Mouse (Mus musculus) ES-E14 (cell line): ENCODE measurements around the gene Gm38394. TPM values are rescaled to one million over a fixed set of nuclear protein-coding genes. Genes with fewer than 3 reads are reported as not detected.

Experiments used
- DNase-seq: peaks from one replicate; pipeline ENCODE4 v3.0.0-alpha.2; 2013; ENCODE audit warnings: low read depth, low spot score
- H3K27ac ChIP-seq: 2 replicates; pipeline ENCODE4 v1.5.1; 2012; ENCODE audit warnings: low read depth, mild to moderate bottlenecking, low read length, moderate library complexity, mixed read lengths; ENCODE audit not compliant: poor library complexity, insufficient read depth, severe bottlenecking
- H3K36me3 ChIP-seq: 2 replicates; pipeline ENCODE4 v1.6.1; 2012; ENCODE audit warnings: mild to moderate bottlenecking, low read length, moderate library complexity, mixed read lengths; ENCODE audit not compliant: control insufficient read depth, poor library complexity, insufficient read depth, severe bottlenecking
- H3K4me1 ChIP-seq, 2 experiments: fragments of 150-350 bp in 1 of 2; sonication (generic) in 1 of 2; 2 replicates each; pipeline ENCODE4 v1.6.1; 2012; ENCODE audit warnings: low read length in 2 of 2, mild to moderate bottlenecking in 1 of 2, mixed read lengths in 1 of 2; ENCODE audit not compliant: control insufficient read depth in 2 of 2, insufficient read depth in 2 of 2, poor library complexity in 1 of 2
- H3K4me3 ChIP-seq, 2 experiments: fragments of 150-350 bp in 1 of 2; sonication (generic) in 1 of 2; 2 replicates each; pipeline ENCODE4 v1.5.1; 2012; ENCODE audit warnings: low read length in 2 of 2, low read depth in 1 of 2, mild to moderate bottlenecking in 1 of 2, mixed read lengths in 1 of 2; ENCODE audit not compliant: insufficient read depth in 1 of 2, poor library complexity in 1 of 2, severe bottlenecking in 1 of 2
- H3K9ac ChIP-seq: 2 replicates; pipeline ENCODE4 v1.6.1; 2012; ENCODE audit warnings: low read depth, mild to moderate bottlenecking, low read length, mixed read lengths; ENCODE audit not compliant: poor library complexity, insufficient read depth, severe bottlenecking
- H3K9me3 ChIP-seq: fragments of 150-350 bp; sonication (generic); 2 replicates; pipeline ENCODE4 v1.6.1; 2012; ENCODE audit warnings: low read depth, mild to moderate bottlenecking, low read length; ENCODE audit not compliant: control insufficient read depth, insufficient read depth
- CHD2 ChIP-seq: IDR thresholded peaks from 2 replicates; pipeline ENCODE4 v1.6.1; 2014; ENCODE audit warnings: mild to moderate bottlenecking, low read depth, low read length, inconsistent platforms
- HCFC1 ChIP-seq: IDR thresholded peaks from 2 replicates; pipeline ENCODE4 v1.6.1; 2012; ENCODE audit warnings: low read length, inconsistent platforms, borderline replicate concordance; ENCODE audit not compliant: insufficient read depth
- MAFK ChIP-seq: IDR thresholded peaks from 2 replicates; pipeline ENCODE4 v1.6.1; 2014; ENCODE audit warnings: mild to moderate bottlenecking, low read depth, low read length, inconsistent platforms; ENCODE audit not compliant: insufficient read depth
- ZC3H11A ChIP-seq: IDR thresholded peaks from 2 replicates; pipeline ENCODE4 v1.6.1; 2012; ENCODE audit warnings: low read depth, mild to moderate bottlenecking, inconsistent platforms, low read length, borderline replicate concordance
- ZNF384 ChIP-seq: IDR thresholded peaks from 2 replicates; pipeline ENCODE4 v1.6.1; 2012; ENCODE audit warnings: low read depth, low read length, inconsistent platforms
- in situ Hi-C, 2 experiments: fragments of 600-800 bp; cut with MboI; formaldehyde crosslinking; loops; one replicate each; pipeline ENCODE4 v1.15.1; 2025; ENCODE audit warnings: low sequenced_read_pairs in 2 of 2, inconsistent platforms in 1 of 2; ENCODE audit not compliant: unreplicated experiment in 2 of 2
- total RNA-seq: library from RNA; depleted of rRNA; stranded (reverse); fragments of 300-350 nt; gene quantifications from 2 replicates; pipeline ENCODE4 v1.2.3, GENCODE M21; 2012

Gene Gm38394
- total RNA-seq, 1 experiment = 8.7 TPM

DNA sequence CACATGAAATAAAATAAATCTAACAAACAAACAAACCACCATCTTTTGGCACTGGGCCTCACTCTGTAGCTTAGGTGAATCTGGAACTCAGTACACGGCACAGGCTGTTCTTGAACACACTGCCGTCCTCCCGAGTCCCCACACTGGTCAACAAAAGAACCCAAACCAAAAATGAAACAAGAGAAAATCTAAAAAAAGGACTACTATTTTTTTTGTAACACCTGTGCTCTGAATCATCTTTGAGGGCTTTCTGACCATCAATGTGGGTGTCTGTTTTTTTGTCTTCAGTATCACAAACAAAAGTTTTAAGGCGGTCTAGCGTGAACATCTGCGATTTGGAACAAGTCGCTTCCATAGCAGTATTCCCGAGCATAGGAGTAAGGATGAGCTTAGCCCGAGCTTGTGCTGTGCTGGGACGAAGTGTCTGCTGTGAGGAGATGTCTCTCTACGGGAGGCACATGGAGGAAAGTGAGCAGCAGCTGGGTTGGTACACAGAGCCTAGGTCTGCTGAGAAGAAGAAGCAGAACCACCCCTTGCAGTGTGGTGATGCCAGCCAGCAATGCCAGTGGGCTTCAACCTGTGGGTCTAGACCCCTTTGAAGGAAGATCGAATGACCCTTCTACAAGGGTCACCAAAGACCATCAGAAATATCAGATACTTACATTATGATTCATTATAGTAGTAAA is 37.0 kb upstream of the Gm38394 start:
- in situ Hi-C loops = no loop called here
- Histone ChIP-seq H3K9ac (no peak overlapping the region), H3K27ac (no peak overlapping the region), H3K4me3 (no peak overlapping the region), H3K4me1 (peaks cover 16 to 18% of the 10 kb centered on the region in 2 experiments), H3K36me3 (no peaks in the 10 kb centered on the region), H3K9me3 (no peaks in the 10 kb centered on the region)
- no peak for DNase-seq
- TF ChIP-seq HCFC1 = no peak
- no peak for TF ChIP-seq ZC3H11A
- no peak for TF ChIP-seq ZNF384
- TF ChIP-seq CHD2 = no peak
- TF ChIP-seq MAFK = no peak

DNA sequence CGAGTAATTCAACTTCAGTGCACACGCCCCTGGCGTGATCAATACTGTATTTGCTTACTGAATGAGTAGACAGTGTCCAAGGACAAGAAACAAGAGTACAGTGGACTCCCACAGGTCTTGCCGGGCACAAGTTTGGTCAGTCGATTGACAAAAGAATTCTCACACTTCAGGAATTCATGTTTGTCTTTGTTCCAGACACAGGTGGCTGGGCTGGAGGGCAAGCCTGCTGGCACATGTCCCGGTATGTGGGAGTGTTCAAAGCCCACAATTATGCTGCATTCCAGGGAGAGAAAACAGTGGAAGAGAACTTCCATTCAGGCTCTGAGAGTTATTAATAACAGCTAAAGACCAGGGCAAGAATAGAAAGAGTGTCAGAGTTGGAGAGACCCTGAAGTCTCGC is 34.8 kb upstream of the Gm38394 start:
- Histone ChIP-seq H3K4me1 (peaks cover 16 to 21% of the 10 kb centered on the region in 2 experiments), H3K27ac (peak overlapping the region; percentile 95; the same call in 1 of the 2 replicates), H3K4me3 (no peak overlapping the region), H3K36me3 (no peaks in the 10 kb centered on the region), H3K9me3 (no peaks in the 10 kb centered on the region), H3K9ac (no peak overlapping the region)
- in situ Hi-C loops = no loop called here
- DNase-seq = no peak
- TF ChIP-seq MAFK = no peak
- no peak for TF ChIP-seq CHD2
- TF ChIP-seq HCFC1 = no peak
- TF ChIP-seq ZNF384 = no peak
- no peak for TF ChIP-seq ZC3H11A

DNA sequence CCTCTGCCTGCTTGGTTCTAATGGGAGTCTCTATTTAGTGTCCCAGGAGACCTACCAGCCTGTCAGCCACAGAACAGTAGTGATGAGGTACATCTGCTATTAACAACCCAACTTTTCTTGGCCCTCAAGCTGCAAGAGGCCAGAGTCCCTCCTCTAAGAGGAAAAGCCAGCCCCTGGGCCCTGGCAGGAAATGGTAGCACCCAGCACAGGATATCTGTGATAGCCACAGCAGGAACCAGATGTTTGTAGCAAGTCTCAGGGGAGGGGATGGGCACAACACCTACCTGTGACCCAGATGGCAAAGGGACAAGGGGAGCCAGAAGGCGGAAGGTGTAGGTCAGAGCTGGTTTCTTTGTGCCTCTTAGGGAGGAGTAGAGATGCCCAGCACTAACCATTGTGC is 33.8 kb upstream of the Gm38394 start:
- in situ Hi-C loops = no loop called here

DNA sequence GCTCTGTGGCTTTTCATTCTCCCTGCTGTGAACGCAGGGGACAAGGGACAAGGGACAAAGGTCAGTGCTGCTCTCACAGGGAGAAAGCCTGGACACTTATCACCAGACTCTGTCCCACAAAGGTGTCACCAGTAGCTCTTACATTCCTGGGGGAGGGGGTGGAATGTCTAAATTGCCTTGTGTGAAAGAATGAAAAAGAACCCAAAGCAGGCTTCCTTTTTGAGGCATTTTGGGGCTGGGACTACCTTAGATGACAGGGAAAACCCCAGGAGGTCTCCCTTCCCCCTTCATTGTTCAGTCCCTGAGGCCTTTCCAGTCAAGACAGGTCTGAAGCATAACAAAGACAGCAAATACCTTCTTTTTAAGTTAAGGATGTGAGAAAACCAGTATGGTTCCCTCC is 33.2 kb upstream of the Gm38394 start:
- no peaks in the 10 kb centered on the region for H3K9me3 ChIP-seq
- no peaks in the 10 kb centered on the region for H3K36me3 ChIP-seq
- TF ChIP-seq ZC3H11A (no peak), CHD2 (peak; percentile 72; the same call in 1 of the 2 replicates)
- in situ Hi-C loops = no loop called here
- H3K4me1 ChIP-seq = peaks cover 16 to 25% of the 10 kb centered on the region in 2 experiments
- H3K4me3 ChIP-seq = peak overlapping the region; percentile 9 to 28; a peak in 3 of 4 replicates
- H3K9ac ChIP-seq = peak overlapping the region; percentile 46
- DNase-seq = peak; percentile 96
- peak overlapping the region; percentile 94 for H3K27ac ChIP-seq

More for the DNA sequence above, 33.8 kb upstream of the Gm38394 start:
- Histone ChIP-seq H3K4me3 (no peak overlapping the region), H3K27ac (peak overlapping the region; percentile 95), H3K36me3 (no peaks in the 10 kb centered on the region), H3K9me3 (no peaks in the 10 kb centered on the region), H3K4me1 (peaks cover 16 to 22% of the 10 kb centered on the region in 2 experiments), H3K9ac (no peak overlapping the region; the same call in 1 of the 2 replicates)
- no peak for DNase-seq
- TF ChIP-seq HCFC1 = no peak
- TF ChIP-seq MAFK = no peak
- TF ChIP-seq CHD2 = no peak
- TF ChIP-seq ZC3H11A = no peak
- TF ChIP-seq ZNF384 = no peak
